Mouse (Mus musculus) testis, adult 2 months (tissue): ENCODE results near the gene Rps6kc1. TPM values are rescaled to one million over a fixed set of nuclear protein-coding genes. Genes with fewer than 3 reads are reported as not detected.

ENCODE experiments used
- H3K27ac ChIP-seq: fragments of 200-500 bp; 2 replicates; pipeline ENCODE4 v1.5.1; 2012; ENCODE audit warnings: low read depth, low read length; ENCODE audit not compliant: control insufficient read depth, insufficient read depth
- H3K27me3 ChIP-seq: fragments of 200-500 bp; 2 replicates; pipeline ENCODE4 v1.6.1; 2012; ENCODE audit warnings: mild to moderate bottlenecking, low read length, moderate library complexity; ENCODE audit not compliant: control insufficient read depth, insufficient read depth
- H3K36me3 ChIP-seq: fragments of 200-500 bp; 2 replicates; pipeline ENCODE4 v1.6.1; 2012; ENCODE audit warnings: mild to moderate bottlenecking, low read length; ENCODE audit not compliant: control insufficient read depth, insufficient read depth
- H3K4me1 ChIP-seq: fragments of 200-500 bp; 2 replicates; pipeline ENCODE4 v1.6.1; 2012; ENCODE audit warnings: low read length; ENCODE audit not compliant: control insufficient read depth, insufficient read depth
- H3K4me3 ChIP-seq: fragments of 200-500 bp; 2 replicates; pipeline ENCODE4 v1.5.1; 2012; ENCODE audit warnings: low read depth, mild to moderate bottlenecking, low read length, moderate library complexity, mixed read lengths; ENCODE audit not compliant: control insufficient read depth
- CTCF ChIP-seq: fragments of 200-500 bp; IDR thresholded peaks from 2 replicates; pipeline ENCODE4 v1.5.1; 2012; ENCODE audit warnings: low read depth, mild to moderate bottlenecking, inconsistent platforms, low read length, moderate library complexity; ENCODE audit not compliant: control insufficient read depth, insufficient read depth, insufficient replicate concordance
- POLR2A ChIP-seq: fragments of 200-500 bp; IDR thresholded peaks from 2 replicates; pipeline ENCODE4 v1.6.1; 2012; ENCODE audit warnings: low read depth, mild to moderate bottlenecking, inconsistent platforms, low read length, moderate library complexity; ENCODE audit not compliant: control insufficient read depth
- polyA plus RNA-seq: library from polyadenylated mRNA; depleted of rRNA; stranded (reverse); fragments of >200 nt; gene quantifications from 2 replicates; pipeline ENCODE4 v1.2.3, GENCODE M21; 2012

The Rps6kc1 gene
- polyA plus RNA-seq, 1 experiment: 3.0 TPM

DNA sequence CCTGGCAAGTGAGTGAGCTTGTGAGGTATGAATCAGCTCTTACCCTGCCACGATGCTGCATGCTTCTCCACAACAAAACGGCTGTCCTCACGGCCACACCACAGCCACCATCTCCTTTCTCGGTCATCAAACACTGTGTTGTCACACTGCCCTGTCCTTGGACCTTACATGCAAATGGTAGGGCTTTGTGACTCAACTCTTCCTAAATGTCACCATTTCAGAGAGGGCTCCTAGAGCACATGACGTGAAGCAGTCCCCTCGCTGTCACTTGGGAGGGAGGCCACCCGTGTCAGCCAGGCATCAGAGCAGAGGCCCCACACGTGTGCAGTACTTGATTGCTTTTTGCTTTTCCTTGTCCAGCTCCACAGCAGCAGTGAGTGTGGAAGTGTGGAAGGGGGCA is 104.8 kb downstream of the Rps6kc1 start:
- H3K36me3 ChIP-seq: no peaks in the 10 kb centered on the region
- no peak for TF ChIP-seq CTCF
- TF ChIP-seq POLR2A: no peak

DNA sequence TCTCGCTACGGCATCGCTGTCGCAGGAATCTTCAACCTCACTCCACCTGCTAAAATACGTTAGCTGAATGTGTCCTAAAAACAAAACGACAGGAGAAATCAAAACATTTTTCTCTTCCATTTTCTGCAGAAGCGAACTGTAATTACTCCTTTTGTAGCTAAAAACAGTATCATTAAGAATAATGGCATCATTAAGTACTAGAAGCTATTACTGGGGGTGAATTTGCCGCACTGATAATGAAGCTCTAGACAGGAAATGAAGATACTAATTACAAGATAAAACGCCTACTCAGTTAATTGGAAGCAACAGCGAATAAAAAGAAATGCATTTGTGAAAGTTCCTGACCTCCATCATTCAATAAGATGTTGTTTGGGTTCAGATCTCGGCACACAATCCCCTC is 112.9 kb downstream of the Rps6kc1 start:
- Histone ChIP-seq H3K4me1 (no peaks in the 10 kb centered on the region), H3K27ac (no peak overlapping the region)
- TF ChIP-seq CTCF (no peak), POLR2A (no peak)

More for the DNA sequence above, 104.8 kb downstream of the Rps6kc1 start:
- no peaks in the 10 kb centered on the region for H3K27me3 ChIP-seq
- no peak overlapping the region for H3K4me3 ChIP-seq
- H3K27ac ChIP-seq: no peak overlapping the region
- no peaks in the 10 kb centered on the region; the same call in 1 of the 2 replicates for H3K4me1 ChIP-seq

GRCm38 (mm10) chr1:190797483-190798058 is 114.0 kb downstream of the Rps6kc1 start:
- H3K36me3 ChIP-seq: no peaks in the 10 kb centered on the region; the same call in 1 of the 2 replicates
- TF ChIP-seq CTCF: no peak
- TF ChIP-seq POLR2A: no peak
- H3K4me1 ChIP-seq: no peaks in the 10 kb centered on the region
- H3K4me3 ChIP-seq: no peak overlapping the region
- no peaks in the 10 kb centered on the region for H3K27me3 ChIP-seq
- no peak overlapping the region for H3K27ac ChIP-seq

More for the DNA sequence above, 112.9 kb downstream of the Rps6kc1 start:
- Histone ChIP-seq H3K27me3 (no peaks in the 10 kb centered on the region), H3K36me3 (no peaks in the 10 kb centered on the region; the same call in 1 of the 2 replicates), H3K4me3 (no peak overlapping the region)

DNA sequence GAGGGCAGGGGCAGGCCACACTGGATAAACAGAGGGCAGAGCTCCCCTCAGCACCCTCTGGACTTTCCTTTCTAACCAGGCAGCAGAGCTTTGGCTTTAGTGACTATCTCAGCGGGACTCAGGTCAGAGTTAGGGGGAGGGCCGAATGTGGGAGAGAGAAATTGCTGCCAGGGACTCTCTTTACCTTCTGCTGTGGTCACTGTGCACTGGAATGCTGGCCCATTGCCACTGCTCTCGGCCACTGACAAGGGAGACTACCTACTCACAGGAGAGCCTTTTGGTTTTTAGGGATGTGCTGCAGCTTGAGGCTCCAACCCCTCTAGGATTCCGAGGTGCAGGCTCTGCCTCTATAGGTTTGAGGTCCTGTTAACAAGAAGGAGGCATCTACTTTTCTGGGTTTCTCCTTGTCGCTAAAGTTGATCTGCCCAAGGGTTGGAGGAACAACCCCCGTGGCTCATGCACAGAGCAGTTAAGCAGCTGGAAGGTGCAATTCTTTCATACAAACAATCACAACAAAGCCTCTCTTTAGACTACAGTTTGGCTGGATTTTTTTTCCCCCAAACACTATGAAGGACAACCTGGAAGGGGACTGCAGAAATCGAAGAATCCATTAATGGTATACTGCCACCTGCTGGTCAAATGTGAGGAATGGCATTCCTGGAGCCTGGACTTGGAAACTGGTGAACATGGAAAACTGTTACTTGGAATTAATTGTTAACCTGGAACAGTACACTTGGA is 114.7 kb downstream of the Rps6kc1 start:
- no peak overlapping the region for H3K27ac ChIP-seq

GRCm38 (mm10) chr1:190791638-190792037 is 119.9 kb downstream of the Rps6kc1 start:
- Histone ChIP-seq H3K4me3 (no peak overlapping the region), H3K27ac (no peak overlapping the region), H3K36me3 (no peaks in the 10 kb centered on the region), H3K4me1 (no peaks in the 10 kb centered on the region), H3K27me3 (no peaks in the 10 kb centered on the region)
- no peak for TF ChIP-seq POLR2A
- no peak for TF ChIP-seq CTCF

More for the DNA sequence above, 114.7 kb downstream of the Rps6kc1 start:
- TF ChIP-seq POLR2A: no peak
- no peak for TF ChIP-seq CTCF
- Histone ChIP-seq H3K4me1 (no peaks in the 10 kb centered on the region), H3K36me3 (no peaks in the 10 kb centered on the region; the same call in 1 of the 2 replicates), H3K4me3 (no peak overlapping the region), H3K27me3 (no peaks in the 10 kb centered on the region)

DNA sequence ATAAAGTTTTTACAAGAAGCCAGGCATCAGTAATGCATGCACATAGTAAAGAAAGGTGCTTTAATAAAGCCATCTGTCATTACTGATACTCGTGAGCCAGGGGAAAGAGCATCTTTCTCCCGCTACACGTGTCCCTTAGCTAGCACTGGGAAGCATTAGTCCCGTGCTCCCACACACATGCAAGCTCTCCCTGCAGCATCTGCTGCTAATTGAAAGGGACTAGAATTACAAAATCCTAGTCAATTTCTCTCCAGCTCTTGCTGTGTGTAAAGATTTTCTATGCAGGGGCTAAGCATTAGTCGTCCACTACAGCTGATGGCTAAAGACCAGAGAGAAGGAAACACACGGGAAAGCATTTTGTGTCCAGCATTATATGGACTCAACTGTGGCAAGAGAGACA is 120.8 kb downstream of the Rps6kc1 start:
- TF ChIP-seq CTCF (no peak), POLR2A (no peak)
- no peaks in the 10 kb centered on the region for H3K36me3 ChIP-seq

DNA sequence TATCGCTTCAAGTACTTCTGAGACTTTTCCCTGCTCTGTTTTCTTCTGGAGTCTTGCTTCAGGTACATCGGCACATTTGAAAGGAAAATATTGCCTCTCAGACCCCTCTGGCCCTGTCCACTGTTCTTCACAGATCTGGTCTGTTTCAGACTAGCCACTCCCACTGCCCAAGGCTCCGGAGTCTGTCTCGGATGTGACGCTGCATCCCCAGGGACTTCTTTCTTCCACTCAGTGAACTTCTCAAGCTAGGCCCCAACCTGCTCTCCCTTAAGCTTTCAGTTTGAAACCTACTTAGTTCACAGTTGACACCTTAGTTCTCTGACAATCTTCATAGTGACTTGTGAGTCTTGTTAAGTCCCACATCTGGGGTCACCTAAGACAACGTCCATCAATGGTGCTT is 133.9 kb downstream of the Rps6kc1 start:
- no peak overlapping the region for H3K27ac ChIP-seq
- no peaks in the 10 kb centered on the region for H3K27me3 ChIP-seq
- TF ChIP-seq CTCF (no peak), POLR2A (no peak)
- H3K4me3 ChIP-seq: no peak overlapping the region
- no peaks in the 10 kb centered on the region for H3K4me1 ChIP-seq
- no peaks in the 10 kb centered on the region for H3K36me3 ChIP-seq

More for the DNA sequence above, 120.8 kb downstream of the Rps6kc1 start:
- Histone ChIP-seq H3K27ac (no peak overlapping the region), H3K4me3 (no peak overlapping the region), H3K4me1 (no peaks in the 10 kb centered on the region), H3K27me3 (no peaks in the 10 kb centered on the region)
